ENCODE assay signal across 8 mouse cellular contexts in genomic region chr5:57713980-57714379, GRCm38 (mm10). TPM values are rescaled to one million over a fixed set of nuclear protein-coding genes. Genes with fewer than 3 reads are reported as not detected.
DNase-seq lines count a peak whose midpoint lies in the region; ATAC-seq and TF ChIP-seq lines count a peak whose summit lies in the region.

No protein-coding gene starts in this region.

- peak; percentile 37 to 41 for DNase-seq in right cerebral cortex, postnatal 10 days (ENCODE audit: low spot score in 2 of 2)
- DNase-seq in right cerebral cortex, postnatal 4 days = no peak
- peak; percentile 40 for DNase-seq in c-Kit-positive CD71-positive TER-119-positive erythroid progenitor cells, embryonic 14.5 days (ENCODE audit: low spot score)
- peak; percentile 60 for DNase-seq in kidney, adult 2 months
- DNase-seq in spleen, postnatal 4 days (ENCODE audit: low spot score in 2 of 2) = no peak

- H3K4me2 ChIP-seq in forebrain, embryonic 16.5 days (ENCODE audit: low read length) = peak overlapping the region; percentile 95
- H3K4me2 ChIP-seq in liver, embryonic 15.5 days = peak overlapping the region; percentile 88
- H3K4me2 ChIP-seq in neural tube, embryonic 12.5 days (replicated peaks) = peak overlapping the region; percentile 87

- H3K9me3 ChIP-seq in forebrain, embryonic 16.5 days (ENCODE audit: control insufficient read depth, low read length) = no peaks in the 10 kb centered on the region
- H3K9me3 ChIP-seq in liver, embryonic 15.5 days (replicated peaks) = no peaks in the 10 kb centered on the region
- no peaks in the 10 kb centered on the region for H3K9me3 ChIP-seq in neural tube, embryonic 12.5 days

- no peak for TF ChIP-seq POLR2A in kidney, adult 2 months (IDR thresholded peaks at IDR 0.05; ENCODE audit: low read depth, low read length)

- H3K36me3 ChIP-seq in forebrain, embryonic 16.5 days (ENCODE audit: control insufficient read depth, insufficient read depth) = no peaks in the 10 kb centered on the region
- no peaks in the 10 kb centered on the region for H3K36me3 ChIP-seq in kidney, adult 2 months (ENCODE audit: control insufficient read depth, insufficient read depth, low read length)
- H3K36me3 ChIP-seq in liver, embryonic 15.5 days (replicated peaks) = no peaks in the 10 kb centered on the region
- H3K36me3 ChIP-seq in neural tube, embryonic 12.5 days = no peaks in the 10 kb centered on the region

- TF ChIP-seq CTCF in kidney, adult 2 months (conservative IDR thresholded peaks at IDR 0.05; ENCODE audit: insufficient read depth, insufficient read length, low read depth, low read length) = 0 out of 2 replicates have a peak, but pooled peaks have one; percentile 26

- peak overlapping the region; percentile 79 for H3K4me3 ChIP-seq in forebrain, embryonic 16.5 days (replicated peaks; ENCODE audit: low read length)
- H3K4me3 ChIP-seq in kidney, adult 2 months (ENCODE audit: insufficient read depth, low read depth, low read length) = no peak overlapping the region
- peak overlapping the region; percentile 63 for H3K4me3 ChIP-seq in liver, embryonic 15.5 days (replicated peaks)
- H3K4me3 ChIP-seq in neural tube, embryonic 12.5 days = peak overlapping the region; percentile 9; the same call in 1 of the 2 replicates

- no peak overlapping the region for H3K27ac ChIP-seq in forebrain, embryonic 16.5 days (ENCODE audit: low read length)
- H3K27ac ChIP-seq in kidney, adult 2 months (ENCODE audit: insufficient read depth, low read depth, low read length) = no peak overlapping the region
- no peak overlapping the region for H3K27ac ChIP-seq in liver, embryonic 15.5 days (replicated peaks)
- no peak overlapping the region for H3K27ac ChIP-seq in neural tube, embryonic 12.5 days

- H3K9ac ChIP-seq in forebrain, embryonic 16.5 days (replicated peaks; ENCODE audit: low read depth, low read length) = peak overlapping the region; percentile 2; the same call in 1 of the 2 replicates
- peak overlapping the region; percentile 26; the same call in 1 of the 2 replicates for H3K9ac ChIP-seq in liver, embryonic 15.5 days
- H3K9ac ChIP-seq in neural tube, embryonic 12.5 days = 0 out of 2 replicates have a peak overlapping the region, but pooled peaks have one; percentile 71

- peaks cover 4% of the 10 kb centered on the region; the same call in 1 of the 2 replicates for H3K4me1 ChIP-seq in forebrain, embryonic 16.5 days (replicated peaks; ENCODE audit: control insufficient read depth, insufficient read depth, low read length)
- no peaks in the 10 kb centered on the region for H3K4me1 ChIP-seq in kidney, adult 2 months (ENCODE audit: control insufficient read depth, insufficient read depth, low read length)
- peaks cover 43% of the 10 kb centered on the region for H3K4me1 ChIP-seq in liver, embryonic 15.5 days (replicated peaks)
- H3K4me1 ChIP-seq in neural tube, embryonic 12.5 days = 0 out of 2 replicates have a peak, but pooled peaks cover 5% of the 10 kb centered on the region

- WGBS in forebrain, embryonic 16.5 days = under 1% methylated on average over 10 of the region's 10 CpGs
- WGBS in kidney, adult 2 months = 2% methylated on average over 10 of the region's 10 CpGs
- under 1% methylated on average over 10 of the region's 10 CpGs for WGBS in liver, embryonic 15.5 days (ENCODE audit: insufficient replicate concordance)
- 2% methylated on average over 10 of the region's 10 CpGs for WGBS in neural tube, embryonic 12.5 days

- no peak for ATAC-seq in forebrain, embryonic 16.5 days
- no peak for ATAC-seq in liver, embryonic 15.5 days (ENCODE audit: insufficient read depth)
- no peak for ATAC-seq in neural tube, embryonic 12.5 days (ENCODE audit: low FRiP score, low read depth)

- no peaks in the 10 kb centered on the region for H3K27me3 ChIP-seq in forebrain, embryonic 16.5 days (replicated peaks; ENCODE audit: control insufficient read depth, insufficient read depth, low read length)
- H3K27me3 ChIP-seq in kidney, adult 2 months (replicated peaks; ENCODE audit: control insufficient read depth, insufficient read depth, low read length) = no peaks in the 10 kb centered on the region; the same call in 1 of the 2 replicates
- H3K27me3 ChIP-seq in liver, embryonic 15.5 days = peaks cover 52% of the 10 kb centered on the region
- no peaks in the 10 kb centered on the region for H3K27me3 ChIP-seq in neural tube, embryonic 12.5 days (replicated peaks)

RNA-seq across cellular contexts. Expression of gene Pcdh7, which starts 3.8 kb away (rescaled TPM):
- 11.4 and 16.0 TPM in 2 replicates for polyA plus RNA-seq in forebrain, embryonic 16.5 days (2015; fragmentation: Nextera tagmentation; extraction: Ambion mirVana)
- 7.1 and 7.6 TPM in 2 replicates for polyA plus RNA-seq in kidney, adult 2 months (2012; rRNA removed)
- 0.29 and 0.40 TPM in 2 replicates for polyA plus RNA-seq in liver, embryonic 15.5 days (2015; fragmentation: Nextera tagmentation; extraction: Ambion mirVana)
- polyA plus RNA-seq in neural tube, embryonic 12.5 days (2016; fragmentation: Nextera tagmentation; extraction: Ambion mirVana) = 16.0 and 17.2 TPM in 2 replicates

Comparison
In these comparisons a context has a peak if more than half of its experiments do, and no peak if none do; other contexts are left out.
1. DNase-seq: peak in right cerebral cortex, postnatal 10 days (2 of 2), c-Kit-positive CD71-positive TER-119-positive erythroid progenitor cells, embryonic 14.5 days (single experiment) and kidney, adult 2 months (single experiment); none in right cerebral cortex, postnatal 4 days (single experiment) and spleen, postnatal 4 days (0 of 2).
2. H3K9ac ChIP-seq: peak in every context shown above with its lines; median percentile 71 in neural tube, embryonic 12.5 days; 26 in liver, embryonic 15.5 days; 2 in forebrain, embryonic 16.5 days.
3. Peak in every context shown above with its lines, with median percentiles within 50 percentile points of each other: H3K4me2 ChIP-seq.